Mouse (Mus musculus): ENCODE data around the gene Sugp1.
A peak's percentile ranks its signal among the peaks of the same experiment; 100 is the strongest.

DNA sequence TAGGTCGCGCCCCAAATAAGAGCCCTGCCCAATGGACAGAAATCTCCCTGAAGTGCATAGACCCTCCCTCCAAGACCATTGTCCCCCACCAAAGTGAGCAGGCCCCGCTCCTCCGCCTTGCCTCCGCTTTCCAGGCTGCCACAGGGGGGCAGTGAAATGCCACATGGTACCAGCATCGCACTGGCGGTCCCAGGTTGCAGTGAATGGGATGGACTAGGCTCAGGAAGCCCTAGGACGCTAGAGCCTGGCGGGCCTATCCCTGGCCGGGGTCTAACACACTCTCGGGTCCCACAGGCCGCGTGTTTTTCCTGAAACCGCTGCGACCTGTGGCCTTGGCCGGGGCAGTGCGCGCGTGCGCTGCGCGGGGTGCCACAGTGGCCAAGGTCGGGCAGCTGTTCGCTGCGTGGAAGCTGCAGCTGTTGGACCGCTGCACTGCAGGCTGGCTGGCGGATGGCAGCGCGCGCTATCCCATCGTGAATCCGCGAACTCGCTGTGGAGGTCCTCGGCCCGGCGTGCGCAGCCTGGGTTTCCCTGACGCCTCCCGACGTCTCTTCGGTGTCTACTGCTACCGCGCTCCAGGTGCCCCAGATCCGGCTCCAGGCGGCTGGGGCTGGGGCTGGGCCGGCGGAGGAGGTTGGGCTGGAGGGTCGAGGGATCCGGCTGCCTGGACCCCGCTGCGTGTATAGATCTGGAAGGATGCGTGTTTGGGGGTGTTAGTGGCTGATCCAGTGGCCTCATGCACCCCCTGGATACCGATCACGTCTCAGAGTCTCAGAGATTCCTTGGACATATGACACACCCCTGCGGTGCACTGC is 45.4 kb downstream of the Sugp1 start:
- peak; percentile 29; the same call in 1 of the 2 replicates for TF ChIP-seq CTCF (IDR thresholded peaks at IDR 0.05; ENCODE audit: control insufficient read depth, insufficient read depth, insufficient replicate concordance, low read depth, low read length)
- TF ChIP-seq POLR2A (IDR thresholded peaks at IDR 0.05; ENCODE audit: control insufficient read depth, low read depth, low read length): no peak
